Mouse (Mus musculus) stomach, embryonic 16.5 days (tissue): ENCODE measurements around the gene B3gntl1. TPM values are rescaled to one million over a fixed set of nuclear protein-coding genes. Genes with fewer than 3 reads are reported as not detected.

Experiments
- ATAC-seq: fragments of 200-750 bp; cut with Nextera tagmentation; 2 replicates; pipeline ENCODE4 v1.8.0; 2017; ENCODE audit warnings: moderate number of reproducible peaks, moderate TSS enrichment; ENCODE audit not compliant: insufficient read depth, low FRiP score
- H3K27ac ChIP-seq: fragments of 300-500 bp; sonication (generic); 2 replicates; pipeline ENCODE4 v1.5.1; 2014; ENCODE audit warnings: low read length
- H3K27me3 ChIP-seq: fragments of 300-500 bp; sonication (generic); 2 replicates; pipeline ENCODE4 v1.6.1; 2014; ENCODE audit warnings: low read length, control low read depth, mixed read lengths; ENCODE audit not compliant: control insufficient read depth, insufficient read depth
- H3K36me3 ChIP-seq: fragments of 300-500 bp; sonication (generic); 2 replicates; pipeline ENCODE4 v1.6.1; 2014; ENCODE audit warnings: low read length; ENCODE audit not compliant: control insufficient read depth, insufficient read depth
- H3K4me1 ChIP-seq: fragments of 300-500 bp; sonication (generic); 2 replicates; pipeline ENCODE4 v1.6.1; 2014; ENCODE audit warnings: low read length, control low read depth, mixed read lengths; ENCODE audit not compliant: control insufficient read depth, insufficient read depth
- H3K4me2 ChIP-seq: fragments of 300-500 bp; sonication (generic); 2 replicates; pipeline ENCODE4 v1.6.1; 2014; ENCODE audit warnings: low read depth, low read length, mixed read lengths
- H3K4me3 ChIP-seq: fragments of 300-500 bp; sonication (generic); replicated peaks from 2 replicates; pipeline ENCODE4 v1.5.1; 2014; ENCODE audit warnings: mild to moderate bottlenecking, low read length
- H3K9ac ChIP-seq: fragments of 300-500 bp; sonication (generic); 2 replicates; pipeline ENCODE4 v1.6.1; 2014; ENCODE audit warnings: low read length
- H3K9me3 ChIP-seq: fragments of 300-500 bp; sonication (generic); replicated peaks from 2 replicates; pipeline ENCODE4 v1.6.1; 2016; ENCODE audit warnings: low read length, control low read depth; ENCODE audit not compliant: control insufficient read depth
- WGBS: fragments of 180-500 bp; shearing (Covaris S2); extraction: QIAGEN DNeasy Blood & Tissue Kit; methylation state at CpG from one replicate; pipeline ENCODE4 v1.1.7; 2014; 5-methylcytosine and 5-hydroxymethylcytosine counted together
- polyA plus RNA-seq: library from polyadenylated mRNA; unstranded; fragments of >200 nt; fragmentation: Nextera tagmentation; extraction: Ambion mirVana; gene quantifications from 2 replicates; pipeline ENCODE4 v1.2.1, GENCODE M21; 2015

Gene B3gntl1
- polyA plus RNA-seq, 1 experiment from 2014 or later: 9.1 TPM

DNA sequence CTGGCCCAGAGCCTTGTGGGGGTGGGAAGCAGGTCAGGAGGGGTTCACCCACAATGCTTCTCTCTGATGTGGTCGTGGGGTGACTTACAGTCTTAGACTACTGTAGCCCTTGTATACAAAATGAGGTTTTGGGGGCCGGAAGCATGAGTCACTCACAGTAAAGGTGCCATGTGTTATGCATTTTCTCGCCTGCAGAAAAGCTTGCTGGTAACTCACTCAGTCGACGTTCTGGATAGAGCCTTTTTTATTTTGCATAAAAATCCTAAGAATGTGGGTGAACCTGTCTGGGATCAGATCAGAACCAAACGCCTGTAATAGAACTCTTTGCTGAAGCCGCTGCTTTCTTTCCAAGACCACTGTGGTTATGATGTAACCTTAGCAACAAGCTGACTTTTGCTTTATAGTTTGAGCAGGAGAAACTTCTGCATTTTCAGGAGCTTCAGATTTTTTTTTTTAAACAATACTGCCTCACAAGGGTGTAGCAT is 33.6 kb upstream of the B3gntl1 start:
- Histone ChIP-seq H3K36me3 (no peaks in the 10 kb centered on the region), H3K9me3 (no peaks in the 10 kb centered on the region), H3K4me3 (no peak overlapping the region), H3K4me1 (peaks cover 31% of the 10 kb centered on the region), H3K27ac (peak overlapping the region; percentile 40; the same call in 1 of the 2 replicates), H3K27me3 (no peaks in the 10 kb centered on the region), H3K9ac (no peak overlapping the region), H3K4me2 (peak overlapping the region; percentile 22)
- 23% methylated on average over 7 of the region's 7 CpGs for WGBS
- ATAC-seq: no peak

DNA sequence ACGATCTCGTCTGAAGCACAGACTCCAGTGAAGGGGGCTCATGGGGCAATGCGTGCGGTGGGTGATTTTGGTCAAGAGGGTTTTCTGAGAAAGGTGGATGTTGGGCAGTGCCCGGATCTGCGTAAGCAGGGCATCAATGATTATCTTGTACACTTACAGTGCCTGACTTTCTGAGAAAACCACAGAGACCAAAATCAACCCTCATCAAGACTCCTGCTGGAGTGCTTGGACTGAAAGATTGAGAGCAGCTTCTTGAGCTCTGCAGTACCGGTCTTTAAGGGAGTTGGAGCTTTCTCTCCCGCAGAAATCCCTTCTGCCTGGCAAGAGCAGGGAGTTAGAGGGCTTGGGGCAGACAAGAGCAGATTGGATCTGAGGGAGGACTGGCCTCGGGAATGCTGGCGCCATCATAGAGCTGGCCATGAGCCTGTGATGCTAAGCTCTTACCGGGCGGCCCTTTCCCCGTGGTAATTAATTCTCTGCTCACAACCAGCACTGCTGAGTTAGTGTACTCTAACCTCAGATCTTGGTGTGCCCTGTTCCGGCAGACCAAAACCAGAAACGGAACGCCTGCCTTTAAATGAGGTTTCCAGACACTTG is 30.8 kb upstream of the B3gntl1 start:
- H3K4me3 ChIP-seq: peak overlapping the region; percentile 81
- H3K27me3 ChIP-seq: no peaks in the 10 kb centered on the region
- peaks cover 33% of the 10 kb centered on the region for H3K4me1 ChIP-seq
- no peaks in the 10 kb centered on the region for H3K9me3 ChIP-seq
- H3K4me2 ChIP-seq: peak overlapping the region; percentile 97
- peak overlapping the region; percentile 75; the same call in 1 of the 2 replicates for H3K27ac ChIP-seq
- H3K9ac ChIP-seq: peak overlapping the region; percentile 83
- 14% methylated on average over 16 of the region's 16 CpGs for WGBS
- ATAC-seq: no peak
- H3K36me3 ChIP-seq: no peaks in the 10 kb centered on the region

DNA sequence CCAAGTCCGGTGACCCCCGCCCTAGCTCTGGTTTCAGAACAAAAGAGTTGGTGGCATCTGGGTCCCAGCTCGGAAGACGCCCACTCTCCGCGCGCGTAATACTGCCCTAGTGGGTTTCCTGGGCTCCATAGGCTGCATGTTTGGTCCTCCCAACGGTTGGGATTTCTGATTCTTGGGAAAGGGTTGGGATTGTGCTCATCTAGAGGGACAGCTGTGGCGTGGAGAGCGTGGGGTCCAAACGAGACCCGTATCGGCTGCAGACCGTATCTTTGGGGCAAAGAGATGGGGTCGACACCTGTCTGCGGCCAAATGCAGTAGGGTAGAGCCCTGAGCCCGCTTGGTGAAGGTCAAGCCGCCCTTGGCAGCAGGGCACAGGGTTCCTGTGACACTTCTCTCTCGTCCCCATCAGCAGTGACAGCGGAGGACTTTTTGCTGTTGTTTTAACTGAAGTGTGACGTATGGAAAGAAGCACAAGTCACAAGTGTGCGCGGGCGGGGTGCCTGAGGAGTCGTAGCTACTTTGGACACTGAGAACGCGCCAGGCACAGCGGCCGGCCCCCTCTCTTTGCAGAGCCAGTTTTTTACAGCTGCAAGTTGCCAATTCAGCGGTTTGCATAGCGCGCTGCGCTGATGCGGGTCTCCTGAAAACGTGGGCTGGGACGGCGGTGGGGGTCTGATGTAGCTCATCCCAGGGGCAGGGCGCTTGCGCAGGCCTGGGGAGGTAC is 30.1 kb upstream of the B3gntl1 start:
- Histone ChIP-seq H3K9ac (peak overlapping the region; percentile 83), H3K36me3 (no peaks in the 10 kb centered on the region), H3K27me3 (no peaks in the 10 kb centered on the region), H3K4me2 (peak overlapping the region; percentile 97), H3K9me3 (no peaks in the 10 kb centered on the region), H3K4me1 (peaks cover 33% of the 10 kb centered on the region), H3K27ac (peak overlapping the region; percentile 75), H3K4me3 (peak overlapping the region; percentile 81)
- peak; percentile 16; the same call in 1 of the 2 replicates for ATAC-seq
- WGBS: under 1% methylated on average over 40 of the region's 40 CpGs

DNA sequence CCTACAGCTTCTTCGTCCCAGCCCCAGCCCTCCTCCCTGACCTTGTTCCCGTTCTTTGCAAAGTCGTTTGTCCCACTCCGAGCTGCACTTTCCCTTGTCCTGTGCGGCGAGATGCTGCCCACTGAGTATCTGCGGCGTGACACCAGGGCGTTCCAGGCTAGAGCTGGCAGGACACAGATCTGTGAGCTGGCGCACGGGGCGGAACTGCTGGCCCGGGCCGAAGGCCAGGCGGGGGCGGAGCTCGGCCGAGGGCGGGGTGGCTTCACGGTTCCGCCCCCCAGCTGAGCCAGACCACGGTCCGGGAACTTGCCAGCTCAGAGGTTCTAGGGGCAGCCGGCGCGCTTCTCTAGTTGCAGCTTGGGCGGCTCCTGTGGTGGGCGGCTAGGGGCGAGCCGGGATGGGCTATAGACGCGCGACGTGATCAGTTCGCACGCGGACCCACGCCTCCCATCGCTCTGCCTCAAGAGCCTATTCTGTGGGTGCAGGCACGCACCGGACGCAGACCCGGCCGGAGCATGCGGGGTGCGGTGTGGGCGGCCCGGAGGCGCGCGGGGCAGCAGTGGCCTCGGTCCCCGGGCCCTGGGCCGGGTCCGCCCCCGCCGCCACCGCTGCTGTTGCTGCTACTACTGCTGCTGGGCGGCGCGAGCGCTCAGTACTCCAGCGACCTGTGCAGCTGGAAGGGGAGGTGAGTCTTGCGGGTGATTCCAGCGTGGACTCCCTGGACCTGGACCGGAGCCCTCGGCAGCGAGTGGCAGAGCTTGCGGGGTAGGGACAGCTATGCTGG is 29.4 kb upstream of the B3gntl1 start:
- Histone ChIP-seq H3K4me1 (peaks cover 33% of the 10 kb centered on the region), H3K4me3 (peak overlapping the region; percentile 81), H3K9me3 (no peaks in the 10 kb centered on the region), H3K27ac (peak overlapping the region; percentile 75), H3K9ac (peak overlapping the region; percentile 83), H3K36me3 (no peaks in the 10 kb centered on the region), H3K4me2 (peak overlapping the region; percentile 97), H3K27me3 (no peaks in the 10 kb centered on the region)
- under 1% methylated on average over 69 of the region's 69 CpGs for WGBS
- ATAC-seq: peak; percentile 95

DNA sequence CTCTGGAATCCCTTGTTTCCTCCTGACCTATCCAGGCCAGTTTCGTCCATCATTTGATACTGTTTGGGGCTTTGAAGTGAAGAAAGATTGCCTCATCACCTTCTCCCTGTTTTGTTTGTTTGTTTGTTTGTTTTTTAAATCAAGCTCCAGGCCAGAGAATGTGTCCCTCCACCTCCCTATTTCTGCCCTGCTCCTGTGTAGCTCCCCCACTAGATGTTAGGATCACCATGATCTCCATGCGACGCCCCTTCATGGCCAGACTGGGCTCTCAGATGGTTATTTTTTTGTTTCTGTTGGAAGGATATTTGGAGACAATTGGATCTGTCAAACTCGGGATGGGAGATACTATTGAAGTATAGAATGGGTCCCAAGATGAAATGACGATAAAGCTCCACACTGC is 28.3 kb upstream of the B3gntl1 start, which contains the start of gene Metrnl:
Metrnl (plus strand) TSS at position 301 of the 400 bp plus-strand sequence.
- peak within 1 kb of the TSS; percentile 81 for H3K4me3 ChIP-seq
- H3K36me3 ChIP-seq: no peaks in the 10 kb centered on the region
- 88% methylated on average over 5 of the region's 5 CpGs for WGBS
- H3K27me3 ChIP-seq: no peaks in the 10 kb centered on the region
- ATAC-seq: no peak
- peaks cover 27% of the 10 kb centered on the region for H3K4me1 ChIP-seq
- H3K9ac ChIP-seq: peak within 1 kb of the TSS; percentile 83
- peak within 1 kb of the TSS; percentile 75 for H3K27ac ChIP-seq
- peak within 1 kb of the TSS; percentile 97 for H3K4me2 ChIP-seq
- H3K9me3 ChIP-seq: no peaks in the 10 kb centered on the region

DNA sequence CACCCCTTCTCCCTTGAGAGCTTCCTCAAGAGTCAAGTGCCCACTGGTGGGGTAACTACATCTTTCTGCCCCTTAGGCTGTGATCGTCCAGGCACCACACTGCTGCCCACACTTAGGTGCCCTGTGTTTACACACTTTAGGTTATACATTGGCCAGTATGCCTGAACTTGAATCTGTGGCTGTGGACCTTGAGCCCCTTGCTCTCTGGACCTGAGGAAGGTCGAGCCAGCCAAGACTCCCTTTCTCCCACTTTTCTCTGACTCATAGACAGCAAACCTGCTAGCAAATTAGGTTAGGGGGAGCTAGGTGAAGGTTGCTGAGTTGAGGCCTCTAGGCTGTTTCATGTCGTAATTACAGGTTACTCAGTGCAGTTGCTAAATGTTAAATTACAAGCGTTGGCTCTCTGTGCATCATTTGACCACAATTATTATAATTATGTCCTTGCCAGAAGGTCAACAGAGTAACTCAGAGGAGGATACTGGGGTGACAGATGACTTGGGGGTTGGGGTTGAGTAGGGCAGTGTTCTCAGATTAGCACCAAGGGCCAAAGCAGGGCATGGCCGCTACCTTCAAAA is 25.5 kb upstream of the B3gntl1 start:
- Histone ChIP-seq H3K4me2 (no peak overlapping the region), H3K4me3 (no peak overlapping the region), H3K9ac (no peak overlapping the region), H3K27me3 (no peaks in the 10 kb centered on the region), H3K27ac (no peak overlapping the region), H3K36me3 (no peaks in the 10 kb centered on the region), H3K9me3 (no peaks in the 10 kb centered on the region), H3K4me1 (peaks cover 9% of the 10 kb centered on the region)
- ATAC-seq: no peak
- WGBS: 79% methylated on average over 5 of the region's 5 CpGs

DNA sequence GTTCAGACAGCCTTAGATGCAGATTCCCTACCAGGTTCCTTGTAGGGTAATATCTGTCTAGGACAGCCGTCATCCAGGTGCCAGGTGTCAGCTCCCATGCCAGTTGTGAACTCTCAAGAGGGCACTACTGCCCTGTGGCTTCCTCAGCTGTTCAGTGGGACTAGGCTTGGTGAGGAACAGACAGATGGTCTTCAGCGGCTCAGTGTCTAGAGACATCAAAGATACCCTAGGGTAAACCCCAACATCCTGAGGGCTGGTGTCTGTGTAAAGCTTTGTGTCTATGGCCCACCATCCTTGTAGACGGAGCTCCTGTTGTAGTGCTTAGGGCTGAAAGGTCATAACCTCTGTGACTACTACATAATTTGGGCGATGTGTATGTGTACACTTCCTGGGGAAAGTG is 24.3 kb upstream of the B3gntl1 start:
- H3K4me3 ChIP-seq: no peak overlapping the region
- no peaks in the 10 kb centered on the region for H3K36me3 ChIP-seq
- H3K4me2 ChIP-seq: no peak overlapping the region
- H3K9me3 ChIP-seq: no peaks in the 10 kb centered on the region
- WGBS: 86% methylated on average over 4 of the region's 4 CpGs
- ATAC-seq: no peak
- H3K27ac ChIP-seq: no peak overlapping the region
- no peak overlapping the region for H3K9ac ChIP-seq
- no peaks in the 10 kb centered on the region for H3K27me3 ChIP-seq
- peaks cover 7% of the 10 kb centered on the region; the same call in 1 of the 2 replicates for H3K4me1 ChIP-seq

DNA sequence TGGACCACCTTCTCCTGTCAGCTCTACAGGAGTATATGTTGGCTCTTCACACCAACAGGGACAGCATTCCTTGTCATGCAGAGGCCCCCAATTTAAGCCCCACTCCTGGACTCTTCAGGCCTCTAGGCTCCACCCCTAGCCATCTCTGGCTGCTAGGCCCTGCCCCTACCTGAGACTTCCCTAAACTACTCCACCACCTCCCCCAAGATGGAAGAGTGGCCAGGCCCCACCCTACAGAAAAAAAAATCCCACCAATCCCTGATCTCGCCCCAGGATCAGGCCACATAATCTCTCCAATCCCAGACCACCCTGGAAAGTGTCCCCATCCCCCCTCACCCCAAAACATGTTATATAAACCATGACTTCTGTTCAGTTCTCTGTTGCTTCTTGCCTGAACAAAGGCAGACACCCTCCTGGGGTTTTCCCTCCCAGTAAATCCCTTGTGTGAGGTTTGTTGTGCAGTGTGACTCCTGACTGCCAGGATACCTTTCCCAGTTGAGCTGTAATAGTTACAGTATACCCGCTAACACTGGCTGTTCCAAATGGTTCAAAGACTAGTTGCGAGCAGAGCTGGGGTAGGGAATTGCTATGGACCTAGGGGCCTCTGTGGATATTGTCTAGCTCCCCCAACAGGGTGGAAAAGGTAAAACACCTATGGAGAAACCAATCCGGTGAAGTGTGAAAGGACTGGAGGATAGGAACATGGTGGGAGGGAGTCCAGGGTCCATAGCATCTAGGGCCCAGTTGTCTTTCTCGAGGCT is 22.5 kb upstream of the B3gntl1 start:
- no peaks in the 10 kb centered on the region for H3K9me3 ChIP-seq
- H3K4me1 ChIP-seq: no peaks in the 10 kb centered on the region
- WGBS: 84% methylated on average over 5 of the region's 5 CpGs
- no peaks in the 10 kb centered on the region for H3K36me3 ChIP-seq
- H3K27me3 ChIP-seq: no peaks in the 10 kb centered on the region
- H3K4me2 ChIP-seq: no peak overlapping the region
- no peak overlapping the region for H3K27ac ChIP-seq
- H3K4me3 ChIP-seq: no peak overlapping the region
- ATAC-seq: no peak
- no peak overlapping the region for H3K9ac ChIP-seq
